Mouse (Mus musculus) lung, embryonic 14.5 days (tissue): Measurements from ENCODE around the gene Ubxn11. TPM values are rescaled to one million over a fixed set of nuclear protein-coding genes. Genes with fewer than 3 reads are reported as not detected.
A peak's percentile ranks its signal among the peaks of the same experiment; 100 is the strongest.

Experiments
- ATAC-seq: fragments of 200-750 bp; cut with Nextera tagmentation; 2 replicates; pipeline ENCODE4 v1.8.0; 2017; ENCODE audit warnings: mild to moderate bottlenecking, moderate TSS enrichment, moderate library complexity; ENCODE audit not compliant: insufficient read depth
- DNase-seq: peaks from one replicate; pipeline ENCODE4 v3.0.0-alpha.2; 2015
- H3K27ac ChIP-seq: fragments of 300-500 bp; sonication (generic); 2 replicates; pipeline ENCODE4 v1.5.1; 2014; ENCODE audit warnings: low read depth, mild to moderate bottlenecking, moderate library complexity
- H3K27me3 ChIP-seq: fragments of 300-500 bp; sonication (generic); 2 replicates; pipeline ENCODE4 v1.6.1; 2014; ENCODE audit warnings: low read length, control low read depth; ENCODE audit not compliant: insufficient read depth
- H3K36me3 ChIP-seq: fragments of 300-500 bp; sonication (generic); 2 replicates; pipeline ENCODE4 v1.6.1; 2014; ENCODE audit warnings: control low read depth; ENCODE audit not compliant: insufficient read depth
- H3K4me1 ChIP-seq: fragments of 300-500 bp; sonication (generic); 2 replicates; pipeline ENCODE4 v1.6.1; 2014; ENCODE audit warnings: antibody characterized with exemption, control low read depth; ENCODE audit not compliant: insufficient read depth
- H3K4me2 ChIP-seq: fragments of 300-500 bp; sonication (generic); 2 replicates; pipeline ENCODE4 v1.6.1; 2014; ENCODE audit warnings: mild to moderate bottlenecking
- H3K4me3 ChIP-seq: fragments of 300-500 bp; sonication (generic); 2 replicates; pipeline ENCODE4 v1.5.1; 2014; ENCODE audit warnings: low read depth, low read length
- H3K9ac ChIP-seq: fragments of 300-500 bp; sonication (generic); 2 replicates; pipeline ENCODE4 v1.6.1; 2014
- H3K9me3 ChIP-seq: fragments of 300-500 bp; sonication (generic); 2 replicates; pipeline ENCODE4 v1.6.1; 2016; ENCODE audit warnings: low read depth, low read length, control low read depth
- CTCF ChIP-seq: IDR thresholded peaks from 2 replicates; pipeline ENCODE4 v1.5.1; 2016; ENCODE audit warnings: antibody characterized with exemption, low read depth
- WGBS: fragments of 180-500 bp; shearing (Covaris S2); extraction: QIAGEN DNeasy Blood & Tissue Kit; methylation state at CpG from one replicate; pipeline ENCODE4 v1.1.7; 2014; 5-methylcytosine and 5-hydroxymethylcytosine counted together
- polyA plus RNA-seq: library from polyadenylated mRNA; unstranded; fragments of >200 nt; fragmentation: Nextera tagmentation; extraction: Ambion mirVana; gene quantifications from 2 replicates; pipeline ENCODE4 v1.2.1, GENCODE M21; 2014

Ubxn11 gene
- polyA plus RNA-seq, 1 experiment from 2014 or later: 6.8 TPM

DNA sequence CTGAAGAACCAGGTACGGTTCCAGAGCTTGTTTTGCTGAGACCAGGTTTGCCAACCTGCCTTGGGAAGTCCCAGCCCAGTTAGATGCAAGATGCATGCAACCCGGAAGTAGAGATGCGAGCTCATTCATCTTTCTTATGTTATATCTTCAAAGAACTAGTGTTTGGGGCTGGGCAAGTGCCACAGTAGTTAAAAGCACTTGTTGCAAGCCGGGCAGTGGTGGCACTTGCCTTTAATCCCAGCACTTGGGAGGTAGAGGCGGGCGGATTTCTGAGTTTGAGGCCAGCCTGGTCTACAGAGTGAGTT, 11.2 kb upstream of the Ubxn11 start:
- WGBS: 72% methylated on average over 6 of the region's 6 CpGs

DNA sequence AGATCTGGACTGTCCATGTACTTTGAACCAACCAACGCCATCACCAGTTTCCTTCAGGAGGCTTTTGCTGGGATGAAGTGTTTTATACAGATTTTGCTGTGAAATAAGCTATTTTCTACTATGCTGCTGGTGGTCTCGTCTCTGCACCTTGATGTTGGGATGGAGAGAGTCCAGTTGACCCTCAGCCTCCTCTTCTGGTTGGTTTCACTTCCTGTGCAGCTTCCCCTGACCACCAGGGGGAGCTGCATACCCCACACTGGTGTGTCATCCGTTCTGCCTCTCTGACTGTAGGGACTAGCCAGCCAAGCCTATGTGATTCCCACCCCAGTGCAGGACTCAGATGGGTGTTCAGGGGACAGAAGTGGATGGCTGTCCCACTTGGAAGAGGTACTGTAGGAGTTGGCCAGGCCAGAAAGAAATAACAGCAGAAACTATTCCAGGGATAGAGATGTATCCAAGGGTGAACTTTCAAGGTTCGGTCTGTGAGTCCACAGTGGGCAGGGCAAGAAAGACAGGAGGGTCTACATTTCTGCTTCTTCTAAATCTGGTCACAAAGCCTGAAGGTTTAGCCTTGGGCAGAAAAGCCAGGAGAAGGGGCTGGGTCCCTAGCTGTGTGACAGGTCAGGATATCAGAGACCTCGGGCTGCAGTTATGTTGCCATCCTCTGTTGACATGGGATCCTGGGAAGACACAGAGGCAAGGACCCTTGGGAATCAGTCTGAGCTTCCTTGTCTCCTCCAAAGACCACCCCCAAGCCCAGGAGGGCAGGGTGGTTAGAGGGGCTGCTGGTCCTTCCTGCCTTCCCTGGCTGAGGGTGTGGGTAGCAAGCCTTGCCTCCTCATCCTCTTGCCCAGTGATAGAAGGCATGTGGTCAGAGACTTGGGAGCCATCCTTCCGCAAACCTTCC, 9.7 kb upstream of the Ubxn11 start:
- no peaks in the 10 kb centered on the region for H3K4me1 ChIP-seq
- peak; percentile 76 for TF ChIP-seq CTCF
- 69% methylated on average over 6 of the region's 6 CpGs for WGBS
- ATAC-seq: no peak
- DNase-seq: peak; percentile 63
- H3K27me3 ChIP-seq: no peaks in the 10 kb centered on the region
- no peak overlapping the region for H3K4me3 ChIP-seq
- no peak overlapping the region for H3K9ac ChIP-seq
- H3K9me3 ChIP-seq: no peaks in the 10 kb centered on the region
- no peaks in the 10 kb centered on the region for H3K36me3 ChIP-seq
- H3K27ac ChIP-seq: no peak overlapping the region
- H3K4me2 ChIP-seq: no peak overlapping the region

More for the DNA sequence above, 11.2 kb upstream of the Ubxn11 start:
- Histone ChIP-seq H3K4me1 (no peaks in the 10 kb centered on the region), H3K4me2 (no peak overlapping the region), H3K9me3 (no peaks in the 10 kb centered on the region), H3K9ac (no peak overlapping the region), H3K4me3 (no peak overlapping the region), H3K36me3 (no peaks in the 10 kb centered on the region), H3K27me3 (no peaks in the 10 kb centered on the region), H3K27ac (no peak overlapping the region)
- DNase-seq: no peak
- no peak for ATAC-seq
- no peak for TF ChIP-seq CTCF

DNA sequence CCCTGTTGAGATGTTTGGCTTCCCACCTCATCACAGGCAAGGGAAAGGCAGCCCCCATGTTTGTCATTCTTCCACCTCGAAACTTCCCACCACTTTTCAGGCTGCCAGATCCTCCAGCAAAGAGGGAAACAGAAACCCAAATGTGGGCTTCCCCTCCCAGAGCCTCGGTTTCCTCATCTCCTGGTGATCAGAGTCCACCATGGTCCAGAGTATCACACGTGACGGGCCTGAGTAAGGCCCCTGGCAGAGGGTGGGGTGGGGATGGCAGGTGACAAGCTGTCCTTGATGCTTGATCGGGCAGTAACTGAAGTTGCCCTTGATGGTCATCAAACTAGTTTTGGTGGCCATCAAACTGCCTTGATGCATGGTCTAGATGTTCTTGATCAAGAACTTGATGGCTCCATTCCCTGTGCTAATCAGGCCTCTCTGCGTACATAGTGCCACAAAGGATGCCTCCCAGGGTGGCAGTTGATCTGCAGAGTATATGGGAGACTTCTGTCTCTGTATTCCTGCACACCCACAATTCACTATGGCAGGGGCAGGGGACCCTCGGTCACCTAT, 8.3 kb upstream of the Ubxn11 start:
- no peak for TF ChIP-seq CTCF
- Histone ChIP-seq H3K36me3 (no peaks in the 10 kb centered on the region), H3K27me3 (no peaks in the 10 kb centered on the region), H3K27ac (no peak overlapping the region), H3K9ac (no peak overlapping the region), H3K4me2 (no peak overlapping the region), H3K9me3 (no peaks in the 10 kb centered on the region), H3K4me1 (no peaks in the 10 kb centered on the region), H3K4me3 (no peak overlapping the region)
- DNase-seq (no peak), ATAC-seq (no peak)
- WGBS: 82% methylated on average over 7 of the region's 7 CpGs

DNA sequence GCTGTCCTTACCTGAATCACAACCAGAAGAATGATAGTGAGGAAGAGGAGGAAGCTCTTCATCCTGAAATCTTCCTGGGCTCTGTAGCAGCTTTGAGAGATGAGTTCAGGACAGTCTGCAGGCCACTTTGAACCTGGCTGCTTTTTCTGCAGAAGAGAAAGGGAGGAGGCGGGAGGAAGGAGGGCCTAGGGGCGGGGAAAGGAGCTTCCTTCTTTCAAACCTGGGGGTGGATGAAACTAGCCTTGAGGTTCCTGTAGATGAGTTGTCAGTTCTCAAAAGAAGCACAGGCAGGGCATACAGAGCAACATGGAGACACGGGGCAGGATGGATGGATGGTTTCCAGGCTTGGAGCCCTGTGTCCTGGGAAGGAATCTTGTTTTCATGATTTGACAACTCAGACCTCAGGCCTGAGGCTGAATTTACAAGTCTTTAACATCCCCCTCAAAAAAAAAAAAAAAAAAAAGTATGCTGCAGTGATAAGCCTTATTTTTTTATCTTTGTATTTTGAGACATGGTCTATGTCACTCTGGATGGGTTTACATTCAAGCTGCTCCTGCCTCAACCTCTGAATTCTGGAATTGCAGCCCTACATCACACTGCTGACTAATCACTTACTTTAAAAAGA, 7.3 kb upstream of the Ubxn11 start, which contains the start of gene Cd52:
Gene Cd52 (minus strand): TSS at position 160 of the 625 bp plus-strand sequence.
- Histone ChIP-seq H3K27me3 (no peaks in the 10 kb centered on the region), H3K27ac (no peak within 1 kb of the TSS), H3K9me3 (no peaks in the 10 kb centered on the region), H3K9ac (no peak within 1 kb of the TSS), H3K4me3 (no peak within 1 kb of the TSS), H3K36me3 (no peaks in the 10 kb centered on the region), H3K4me2 (no peak within 1 kb of the TSS), H3K4me1 (no peaks in the 10 kb centered on the region)
- 43% methylated on average over 3 of the region's 3 CpGs for WGBS
- ATAC-seq: no peak
- TF ChIP-seq CTCF: no peak
- DNase-seq: no peak

DNA sequence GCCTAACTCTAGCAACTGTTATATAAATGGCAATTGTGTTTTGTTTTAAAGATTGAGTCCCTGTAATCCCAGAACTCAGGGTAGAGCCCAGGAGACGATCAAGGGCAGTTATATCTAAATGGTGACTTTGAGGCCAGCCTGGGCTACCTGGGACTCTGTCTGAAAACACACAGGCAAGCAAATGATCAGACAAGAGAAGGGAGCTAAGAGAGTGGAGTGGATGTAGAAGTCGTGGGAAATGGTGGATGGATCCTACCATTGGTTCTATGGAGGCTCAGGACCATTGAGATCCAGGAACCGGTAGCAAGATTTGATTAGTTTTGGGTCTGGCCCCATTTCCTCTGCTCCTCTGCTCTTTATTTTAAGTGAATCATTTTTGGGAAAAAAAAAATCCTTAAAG, 6.2 kb upstream of the Ubxn11 start:
- no peak for DNase-seq
- H3K4me1 ChIP-seq: no peaks in the 10 kb centered on the region
- no peaks in the 10 kb centered on the region for H3K27me3 ChIP-seq
- no peaks in the 10 kb centered on the region for H3K36me3 ChIP-seq
- 80% methylated on average over 3 of the region's 3 CpGs for WGBS
- no peak overlapping the region for H3K27ac ChIP-seq
- no peak overlapping the region for H3K9ac ChIP-seq
- no peak overlapping the region for H3K4me3 ChIP-seq
- no peak for ATAC-seq
- no peaks in the 10 kb centered on the region for H3K9me3 ChIP-seq
- TF ChIP-seq CTCF: no peak
- no peak overlapping the region for H3K4me2 ChIP-seq

DNA sequence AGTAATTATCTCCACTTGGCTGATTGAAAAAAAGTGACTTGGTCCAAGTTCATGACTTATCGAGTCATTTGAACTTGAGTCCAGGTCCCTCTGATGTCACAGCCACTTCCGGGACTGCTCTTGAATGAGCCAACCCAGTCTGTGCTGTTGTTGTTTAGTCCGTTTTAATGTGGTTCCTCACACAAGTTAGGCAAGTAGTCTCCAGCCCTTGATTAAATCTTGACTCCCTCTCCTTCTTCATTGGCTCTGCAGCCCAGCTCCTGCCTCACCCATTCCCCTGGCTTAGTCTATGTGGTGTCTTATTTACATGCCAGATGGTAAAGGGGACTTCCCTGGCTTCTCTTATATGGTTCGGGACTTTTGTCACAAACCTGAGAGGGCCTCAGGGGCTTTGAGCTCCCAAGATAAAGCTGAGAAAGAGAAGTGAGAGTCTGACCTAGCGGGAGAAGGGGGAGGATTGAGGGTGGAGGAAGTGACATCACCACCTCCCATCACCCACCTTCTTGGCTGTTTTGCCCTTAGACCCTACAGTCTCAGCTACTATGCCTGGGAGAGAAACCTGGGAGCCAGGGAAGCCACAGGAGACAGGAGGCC, 5.3 kb upstream of the Ubxn11 start:
- no peak for DNase-seq
- H3K27ac ChIP-seq: no peak overlapping the region
- no peaks in the 10 kb centered on the region for H3K9me3 ChIP-seq
- no peak overlapping the region for H3K9ac ChIP-seq
- 64% methylated on average over 5 of the region's 5 CpGs for WGBS
- no peaks in the 10 kb centered on the region for H3K4me1 ChIP-seq
- H3K4me3 ChIP-seq: no peak overlapping the region
- ATAC-seq: no peak
- H3K36me3 ChIP-seq: no peaks in the 10 kb centered on the region
- no peaks in the 10 kb centered on the region for H3K27me3 ChIP-seq
- no peak for TF ChIP-seq CTCF
- no peak overlapping the region for H3K4me2 ChIP-seq

DNA sequence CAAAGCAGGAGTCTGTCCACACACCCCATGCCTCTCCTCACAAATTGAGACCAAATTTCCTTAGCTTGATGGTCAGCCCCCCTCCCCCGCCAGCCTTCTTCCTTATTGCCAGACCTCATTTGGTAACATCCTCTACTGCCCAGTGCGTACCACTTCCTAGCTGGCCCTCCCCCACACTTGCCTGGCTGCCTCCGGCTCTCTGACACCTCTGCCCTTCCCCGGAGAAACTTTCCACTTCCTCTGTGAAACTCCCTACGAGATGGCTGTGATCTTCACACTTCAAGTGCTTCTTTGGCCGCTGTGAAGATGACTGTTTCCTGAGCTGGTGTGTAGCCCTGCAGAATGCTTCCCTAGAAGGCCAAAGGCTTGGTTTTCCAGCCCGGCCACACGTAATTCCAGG, 3.7 kb upstream of the Ubxn11 start:
- Histone ChIP-seq H3K9ac (no peak overlapping the region), H3K27ac (no peak overlapping the region), H3K4me3 (no peak overlapping the region), H3K4me1 (no peaks in the 10 kb centered on the region), H3K4me2 (no peak overlapping the region), H3K9me3 (no peaks in the 10 kb centered on the region), H3K36me3 (no peaks in the 10 kb centered on the region), H3K27me3 (no peaks in the 10 kb centered on the region)
- DNase-seq: peak; percentile 26
- TF ChIP-seq CTCF: no peak
- no peak for ATAC-seq
- 34% methylated on average over 8 of the region's 8 CpGs for WGBS
